Mouse (Mus musculus): ENCODE data around the gene Atox1. TPM values are rescaled to one million over a fixed set of nuclear protein-coding genes. Genes with fewer than 3 reads are reported as not detected.

Atox1 gene
- 196 TPM for polyA plus RNA-seq (2017; shearing (Covaris generic))

GRCm38 (mm10) chr11:55461019-55461645 lies at the start of gene Atox1:
Gene Atox1, minus strand, starts transcription at chr11:55461239.

GRCm38 (mm10) chr11:55469048-55469843 lies 8.2 kb upstream of the Atox1 start, which contains the start of gene G3bp1:
Gene G3bp1, plus strand, starts transcription at chr11:55469685.

DNA sequence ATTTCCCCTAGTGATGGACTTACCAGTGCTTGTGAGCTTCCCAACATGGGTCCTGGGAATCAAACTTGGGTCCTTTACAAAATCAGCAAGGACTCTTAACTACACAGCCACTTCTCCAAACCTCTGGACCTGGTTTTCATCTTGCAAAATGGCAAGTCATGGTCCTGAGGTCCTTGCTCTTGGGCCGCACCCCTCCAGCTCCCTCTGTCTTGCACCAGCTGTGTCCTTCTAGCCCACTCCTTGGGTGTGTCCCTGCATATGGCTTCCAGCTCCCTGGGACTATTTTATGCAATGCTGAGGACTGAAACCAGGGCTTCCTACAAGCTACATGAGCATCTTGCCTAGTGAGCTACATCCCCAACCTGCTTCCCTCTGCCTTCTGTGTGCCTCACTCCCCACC lies 38.1 kb downstream of the Atox1 start, which contains the start of gene Sparc:
Gene Sparc (minus strand): TSS at position 206 of the 400 bp plus-strand sequence.

Other genes with a start within 250 kb of the Atox1 start
- not detected for gene Fat2, start 124.7 kb downstream of the Atox1 start, polyA plus RNA-seq (2017; shearing (Covaris generic))
- 0.78 TPM for gene Sparc, start 38.1 kb downstream of the Atox1 start, polyA plus RNA-seq (2017; shearing (Covaris generic))
- gene G3bp1, start 8.4 kb upstream of the Atox1 start, polyA plus RNA-seq (2017; shearing (Covaris generic)) = 186 TPM
- gene Glra1, start 147.0 kb upstream of the Atox1 start, polyA plus RNA-seq (2017; shearing (Covaris generic)) = not detected

All from inflammation-experienced regulatory T-cells, adult 16 weeks (primary cell).